Mouse (Mus musculus) embryo, embryonic 11 days (tissue): ENCODE results near the gene Cdkn1a.
A peak's percentile ranks its signal among the peaks of the same experiment; 100 is the strongest.
"Not testable (repeated sequence)": the region's sequence is repeated elsewhere in the genome, so short reads cannot be mapped to it uniquely, and the experiment has no call there.

Source experiments
- DNase-seq: peaks from one replicate; pipeline ENCODE4 v3.0.0-alpha.2; 2015

Gene Cdkn1a

DNA sequence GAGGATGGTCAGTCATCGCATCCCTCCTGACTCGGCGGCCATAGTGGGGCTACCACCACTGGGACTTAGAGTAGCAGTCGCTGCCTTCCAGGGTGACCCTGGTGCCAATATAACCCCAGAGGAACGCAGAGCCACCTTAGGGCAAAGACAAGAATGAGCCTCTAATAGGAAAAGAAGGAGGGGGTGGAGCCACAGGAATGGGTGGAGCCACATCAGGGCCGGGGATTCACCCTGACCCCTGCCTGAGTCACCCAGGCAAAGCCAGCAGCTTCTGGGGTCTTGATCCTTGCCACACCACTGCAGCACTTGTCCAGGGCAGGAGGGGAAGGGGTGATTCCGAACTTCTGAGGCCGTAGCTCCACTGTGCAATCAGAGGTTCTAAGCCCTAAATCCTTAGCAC lies 7.2 kb upstream of the Cdkn1a start:
- no peak for DNase-seq

DNA sequence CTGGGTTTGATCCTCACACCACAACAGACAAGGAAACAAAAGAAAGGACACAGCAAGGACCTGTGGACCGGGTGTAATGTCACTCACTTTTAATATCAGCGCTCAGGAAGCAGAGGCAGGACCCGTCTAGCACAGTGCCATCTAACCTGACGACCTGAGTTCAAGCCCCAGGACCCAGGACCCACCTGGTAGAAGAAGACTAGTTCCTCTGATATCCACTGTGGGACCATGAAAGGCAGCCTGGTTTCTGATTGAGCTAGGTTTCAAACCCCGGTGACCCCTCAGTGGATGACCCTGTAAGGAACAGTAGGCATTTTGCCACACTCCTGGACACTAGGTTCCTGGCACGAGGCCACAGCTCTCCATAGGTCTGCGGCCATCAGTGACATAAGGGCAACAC lies 6.1 kb upstream of the Cdkn1a start:
- no peak for DNase-seq

DNA sequence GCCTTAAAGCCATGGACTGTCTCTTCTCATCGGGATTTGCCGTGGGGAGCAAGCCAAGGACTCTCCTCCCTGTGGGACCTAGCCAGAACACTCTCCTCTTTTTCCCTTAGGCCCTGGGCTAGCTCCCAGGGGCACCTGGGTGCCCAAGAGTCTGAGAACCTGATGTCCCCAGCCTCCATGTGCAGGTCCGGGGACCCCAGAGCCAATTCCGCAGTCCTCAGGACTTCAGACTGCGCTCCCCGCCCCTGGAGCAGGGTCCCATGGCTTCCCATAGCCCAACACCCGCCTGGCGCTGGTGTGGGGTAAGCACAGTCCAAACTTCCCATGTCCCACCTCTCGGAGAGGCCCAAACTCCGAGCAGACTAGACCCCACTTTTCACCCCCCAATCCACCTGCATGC lies 5.5 kb upstream of the Cdkn1a start:
- DNase-seq = no peak

DNA sequence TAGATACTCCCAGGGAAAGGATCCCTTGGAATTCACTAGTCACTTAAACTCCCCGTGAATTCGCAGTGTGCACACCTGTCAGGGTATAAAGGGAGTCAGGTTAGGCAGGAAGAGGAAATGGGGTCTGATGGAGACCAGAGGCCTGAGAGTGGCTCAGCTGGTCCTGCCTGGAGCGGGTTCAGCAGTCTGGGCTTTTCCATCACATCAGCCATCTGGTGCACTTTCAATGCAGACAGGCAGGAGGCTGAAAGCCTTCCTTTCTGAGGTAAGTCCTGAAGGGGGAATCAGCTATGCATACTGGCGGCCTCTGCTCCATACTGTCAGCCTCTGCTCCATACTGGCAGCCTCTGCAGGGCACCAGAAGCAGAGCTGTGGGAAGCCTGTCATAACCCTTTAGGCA lies 3.9 kb upstream of the Cdkn1a start:
- no peak for DNase-seq

DNA sequence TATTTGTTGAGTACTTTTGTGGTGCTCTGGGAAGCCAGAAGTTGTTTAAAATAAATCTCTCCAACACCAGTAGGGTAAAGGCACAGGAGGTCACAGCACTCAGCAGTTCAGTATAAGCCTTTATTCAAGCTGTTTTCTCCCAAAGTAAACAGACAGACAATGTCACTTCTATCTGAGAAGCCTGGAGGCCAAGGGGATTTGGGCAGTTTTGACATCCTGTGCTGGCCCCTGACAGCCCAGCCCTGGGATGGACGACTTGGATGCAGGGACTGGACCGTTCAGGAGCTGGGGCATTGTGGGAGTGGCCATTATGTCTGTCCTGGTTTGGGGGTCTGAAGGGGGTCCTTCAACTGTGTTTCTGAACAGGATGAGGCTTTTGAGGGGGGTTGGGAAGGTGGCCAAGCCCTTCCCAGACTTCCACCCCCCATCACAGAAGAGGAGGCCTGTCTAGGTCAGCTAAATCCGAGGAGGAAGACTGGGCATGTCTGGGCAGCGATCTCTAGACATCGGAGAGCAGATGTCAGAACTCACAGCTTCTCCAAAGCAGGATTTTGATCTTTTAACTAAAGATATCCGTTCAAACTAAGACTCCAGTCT lies 670 bp downstream of the Cdkn1a start:
- DNase-seq = no peak

DNA sequence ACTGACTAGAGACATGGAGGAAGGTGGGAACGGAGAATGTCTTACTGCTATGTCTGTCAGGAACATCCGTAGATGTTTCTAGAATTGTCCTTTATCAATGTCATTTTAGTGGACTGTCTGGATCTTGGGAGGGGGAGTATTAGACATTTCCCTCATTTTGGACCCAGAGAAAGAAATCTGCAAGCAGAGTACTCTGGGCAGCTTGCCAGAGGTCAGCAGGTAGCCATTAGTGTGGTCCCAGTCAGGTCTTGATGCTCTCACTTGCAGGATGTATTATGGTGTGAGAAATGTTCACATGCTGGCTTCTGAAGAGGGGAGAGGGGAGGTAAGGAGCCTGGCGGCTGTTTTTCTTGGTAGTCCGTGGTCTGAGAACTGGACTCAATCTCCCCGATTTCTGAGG lies 1.7 kb downstream of the Cdkn1a start:
- no peak for DNase-seq

DNA sequence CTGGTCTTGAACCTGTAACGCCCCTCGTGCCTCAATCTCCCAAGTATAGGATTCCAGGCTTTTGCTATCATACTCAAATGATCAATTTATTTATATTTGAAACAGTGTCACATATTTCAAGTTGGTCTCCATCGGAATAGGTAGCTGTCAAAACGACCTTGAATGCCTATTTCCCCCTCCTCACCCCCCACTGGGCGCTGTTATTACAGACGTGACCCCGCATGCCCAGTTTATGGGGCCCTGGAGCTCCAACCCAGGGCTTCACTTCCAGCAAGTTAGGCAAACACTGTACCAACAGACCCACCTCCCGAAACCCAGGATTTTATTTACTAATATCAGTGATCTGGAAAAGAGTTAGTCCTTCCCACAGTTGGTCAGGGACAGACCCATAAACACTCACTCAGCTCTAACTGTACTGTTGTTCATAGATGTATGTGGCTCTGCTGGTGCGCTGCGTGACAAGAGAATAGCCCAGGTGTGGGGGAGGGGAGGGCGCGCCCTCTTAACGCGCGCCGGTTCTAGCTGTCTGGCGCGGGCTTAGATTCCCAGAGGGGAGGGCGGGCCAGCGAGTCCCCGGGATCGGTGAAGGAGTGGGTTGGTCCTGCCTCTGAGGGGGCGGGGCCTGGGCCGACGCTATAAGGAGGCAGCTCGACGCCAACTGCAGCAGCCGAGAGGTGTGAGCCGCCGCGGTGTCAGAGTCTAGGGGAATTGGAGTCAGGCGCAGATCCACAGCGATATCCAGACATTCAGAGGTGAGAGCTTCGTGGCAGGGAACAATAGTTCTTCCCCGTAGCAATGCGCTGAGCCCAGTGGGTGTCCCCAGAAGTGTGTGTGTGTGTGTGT lies 2.6 kb downstream of the Cdkn1a start:
- DNase-seq = peak; percentile 91

DNA sequence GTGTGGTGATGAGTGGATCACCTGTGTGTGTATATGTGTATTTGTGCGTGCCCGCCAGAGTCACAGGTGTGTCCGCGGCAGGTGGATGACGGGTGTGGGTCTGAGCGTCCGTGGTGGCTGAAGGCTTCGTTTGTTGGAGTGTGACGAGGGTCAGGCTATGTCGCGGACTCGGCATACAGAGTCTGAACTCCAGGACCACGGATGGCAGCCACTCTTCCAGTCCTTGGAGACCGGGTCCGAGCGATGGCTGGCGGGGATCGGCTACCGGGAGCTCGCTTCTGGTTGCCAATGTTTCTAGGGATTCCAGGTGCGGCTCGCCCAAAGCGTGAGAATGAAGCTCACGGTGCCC lies 3.2 kb downstream of the Cdkn1a start:
- no peak for DNase-seq

DNA sequence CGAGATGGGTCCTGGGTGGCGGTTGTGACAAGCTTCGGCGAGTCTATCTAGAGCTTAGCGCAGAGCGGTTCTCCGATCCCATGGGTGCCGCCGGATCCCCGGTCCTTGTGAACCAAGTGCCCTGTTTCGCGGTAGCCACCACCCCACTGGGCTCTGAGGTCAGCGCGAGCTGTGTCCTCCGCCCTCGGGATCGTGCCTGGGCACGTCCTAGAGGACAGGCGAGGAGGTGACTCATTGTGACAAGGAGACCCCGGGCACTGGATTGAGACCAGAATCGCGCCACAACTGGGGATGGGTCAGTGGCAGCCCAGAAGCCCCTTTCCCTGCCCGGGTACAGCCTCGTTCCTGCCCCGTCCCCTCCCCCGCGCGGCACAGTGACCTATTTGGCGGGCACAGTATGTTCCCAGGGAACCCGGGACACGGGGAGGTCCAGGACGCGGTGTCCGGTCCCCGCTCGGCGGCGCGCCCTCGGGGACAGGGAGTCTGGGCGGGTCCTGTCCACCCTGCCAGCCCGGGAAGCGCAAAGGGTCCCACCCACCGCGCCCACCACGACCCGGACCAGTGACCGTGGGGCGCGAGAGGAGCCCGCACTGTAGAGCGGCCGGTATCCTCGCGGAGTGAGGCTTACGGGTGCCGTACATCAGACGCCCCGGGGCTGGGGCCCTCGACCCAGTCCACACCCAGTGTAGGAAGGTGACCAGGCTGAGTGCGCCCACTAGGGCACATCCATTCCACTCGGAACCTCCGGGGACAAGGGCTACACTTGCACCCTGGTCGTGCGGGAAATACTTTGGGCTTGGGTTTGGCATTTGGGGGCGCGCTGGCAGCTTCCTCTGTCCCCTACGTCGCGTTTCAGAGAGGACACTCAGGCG lies 3.8 kb downstream of the Cdkn1a start:
- peak; percentile 39 for DNase-seq

DNA sequence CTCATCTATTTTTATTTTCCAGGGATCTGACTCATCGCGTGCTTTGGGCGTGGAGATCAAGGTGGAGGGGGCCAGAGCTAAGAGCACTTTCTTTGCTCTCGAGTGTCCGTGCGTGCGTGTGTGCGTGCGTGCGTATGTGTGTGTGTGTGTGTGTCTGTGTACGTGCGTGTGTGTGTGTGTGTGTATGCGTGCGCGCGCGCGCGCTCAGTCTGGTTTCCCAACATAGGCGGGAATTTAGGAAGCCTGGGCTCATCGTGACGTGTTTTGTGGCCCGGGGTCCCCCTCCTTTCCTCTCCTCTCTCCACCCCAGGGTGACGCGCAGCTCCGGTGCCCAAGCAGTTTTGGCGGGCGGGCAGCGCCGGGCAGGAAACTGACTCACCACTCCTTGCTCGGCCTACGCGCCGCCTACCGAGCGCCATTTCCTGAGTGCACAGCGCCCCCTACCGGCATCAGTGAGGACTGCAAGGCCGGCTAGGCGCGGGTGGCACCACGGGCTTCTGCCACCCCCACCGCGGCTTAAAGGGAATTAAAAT lies 4.5 kb downstream of the Cdkn1a start:
- DNase-seq = peak; percentile 91

DNA sequence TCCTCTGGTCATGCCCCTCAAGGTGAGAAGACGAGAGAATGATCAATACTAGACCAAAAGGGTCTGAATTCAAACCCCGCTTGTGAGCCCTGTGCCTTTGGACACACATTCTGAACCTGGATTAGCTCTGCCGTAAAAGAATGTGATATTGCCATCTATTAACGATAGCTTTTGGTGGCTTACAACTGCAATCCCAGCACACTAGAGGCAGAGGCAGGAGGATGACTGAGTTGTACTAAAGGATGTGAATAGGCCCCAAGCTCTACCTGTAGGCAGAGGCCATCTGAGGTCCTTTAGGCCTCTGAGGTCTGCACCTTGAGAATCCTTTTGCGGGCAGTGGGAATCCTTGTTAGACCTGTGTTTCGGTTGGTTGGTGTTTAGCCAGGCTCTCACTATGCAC lies 5.5 kb downstream of the Cdkn1a start:
- no peak for DNase-seq

DNA sequence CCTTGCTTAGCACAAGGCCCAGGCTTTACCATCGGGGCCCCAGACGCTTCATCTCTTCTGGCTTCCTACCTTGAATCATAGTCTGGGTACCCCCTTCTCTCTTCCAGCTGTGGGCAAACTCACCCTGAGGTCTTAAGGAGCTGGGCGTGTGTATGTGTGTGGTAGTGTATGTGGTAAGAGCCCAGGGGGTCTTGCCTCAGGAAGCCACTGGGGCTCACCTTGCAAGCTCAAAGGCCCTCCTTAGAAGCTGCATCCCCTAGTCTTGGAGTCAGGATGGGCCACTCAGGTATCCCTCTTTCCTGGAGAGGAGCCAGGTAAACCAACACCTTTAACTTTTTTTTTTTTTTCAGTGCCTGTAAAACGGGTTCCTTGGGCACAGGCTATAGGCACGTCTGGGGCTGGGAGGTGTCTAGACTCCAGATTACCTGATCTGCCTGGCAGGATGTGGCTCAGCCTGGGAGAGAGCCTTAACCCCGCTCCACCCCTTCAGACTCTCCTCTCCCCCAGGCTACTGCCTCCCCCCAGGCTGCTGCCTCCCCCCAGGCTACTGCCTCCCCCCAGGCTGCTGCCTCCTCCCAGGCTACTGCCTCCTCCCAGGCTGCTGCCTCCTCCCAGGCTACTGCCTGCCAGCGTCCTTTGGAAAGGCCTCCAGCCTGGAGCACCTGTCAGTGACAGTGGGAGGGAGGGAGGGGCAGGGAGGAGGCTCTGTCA lies 6.2 kb downstream of the Cdkn1a start:
- DNase-seq = no peak

DNA sequence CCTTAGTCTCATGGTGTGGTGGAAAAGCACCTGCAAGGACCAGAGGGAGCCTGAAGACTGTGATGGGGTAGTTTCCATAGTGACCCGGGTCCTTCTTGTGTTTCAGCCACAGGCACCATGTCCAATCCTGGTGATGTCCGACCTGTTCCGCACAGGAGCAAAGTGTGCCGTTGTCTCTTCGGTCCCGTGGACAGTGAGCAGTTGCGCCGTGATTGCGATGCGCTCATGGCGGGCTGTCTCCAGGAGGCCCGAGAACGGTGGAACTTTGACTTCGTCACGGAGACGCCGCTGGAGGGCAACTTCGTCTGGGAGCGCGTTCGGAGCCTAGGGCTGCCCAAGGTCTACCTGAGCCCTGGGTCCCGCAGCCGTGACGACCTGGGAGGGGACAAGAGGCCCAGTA lies 7.5 kb downstream of the Cdkn1a start:
- DNase-seq = no peak

DNA sequence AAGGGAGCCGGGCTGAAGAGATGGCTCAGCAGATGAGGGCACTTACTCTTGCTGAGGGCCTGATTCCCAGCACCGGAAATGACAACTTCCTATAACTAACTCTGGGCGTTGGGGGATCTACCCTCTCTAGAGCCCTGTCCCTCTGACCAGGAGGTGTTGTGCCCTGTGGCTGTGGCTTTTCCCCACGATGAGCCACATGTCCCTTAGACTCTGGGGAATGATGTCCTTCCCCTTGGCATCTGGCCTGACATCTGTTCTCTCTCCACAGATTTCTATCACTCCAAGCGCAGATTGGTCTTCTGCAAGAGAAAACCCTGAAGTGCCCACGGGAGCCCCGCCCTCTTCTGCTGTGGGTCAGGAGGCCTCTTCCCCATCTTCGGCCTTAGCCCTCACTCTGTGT lies 8.3 kb downstream of the Cdkn1a start:
- DNase-seq = no peak

DNA sequence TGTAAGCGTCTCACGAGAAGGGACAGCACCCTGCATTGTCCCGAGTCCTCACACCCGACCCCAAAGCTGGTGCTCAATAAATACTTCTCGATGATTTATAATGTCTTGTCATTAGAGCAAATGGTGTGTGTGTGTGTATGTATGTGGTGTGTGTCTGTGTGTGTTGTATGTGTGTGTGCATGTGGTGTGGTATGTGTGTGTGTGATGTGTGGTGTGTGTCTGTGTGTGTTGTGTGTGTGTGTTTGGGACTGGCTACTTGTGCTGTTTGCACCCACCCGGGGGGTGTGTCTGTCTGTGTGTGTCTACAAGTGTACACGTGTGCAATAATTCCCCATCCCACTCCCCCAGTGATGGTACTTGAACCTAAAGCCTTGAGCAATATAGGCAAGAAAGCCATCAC lies 9.9 kb downstream of the Cdkn1a start:
- no peak for DNase-seq

DNA sequence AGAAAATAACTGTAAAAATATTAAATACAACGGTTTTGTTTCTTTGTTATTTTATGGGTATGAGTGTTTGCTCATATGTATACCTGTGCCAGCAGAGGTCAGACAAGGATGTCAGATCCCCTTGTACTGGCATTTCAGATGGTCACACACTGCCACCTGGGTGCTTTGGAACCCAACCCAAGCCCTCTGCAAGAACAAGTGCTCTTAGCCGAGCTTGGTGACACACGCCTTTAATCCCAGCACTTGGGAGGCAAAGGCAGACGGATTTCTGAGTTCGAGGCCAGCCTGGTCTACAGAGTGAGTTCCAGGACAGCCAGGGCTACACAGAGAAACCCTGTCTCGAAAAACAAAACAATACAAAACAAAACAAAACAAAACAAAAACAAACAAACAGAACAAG lies 19.6 kb downstream of the Cdkn1a start:
- not testable (repeated sequence) for DNase-seq

DNA sequence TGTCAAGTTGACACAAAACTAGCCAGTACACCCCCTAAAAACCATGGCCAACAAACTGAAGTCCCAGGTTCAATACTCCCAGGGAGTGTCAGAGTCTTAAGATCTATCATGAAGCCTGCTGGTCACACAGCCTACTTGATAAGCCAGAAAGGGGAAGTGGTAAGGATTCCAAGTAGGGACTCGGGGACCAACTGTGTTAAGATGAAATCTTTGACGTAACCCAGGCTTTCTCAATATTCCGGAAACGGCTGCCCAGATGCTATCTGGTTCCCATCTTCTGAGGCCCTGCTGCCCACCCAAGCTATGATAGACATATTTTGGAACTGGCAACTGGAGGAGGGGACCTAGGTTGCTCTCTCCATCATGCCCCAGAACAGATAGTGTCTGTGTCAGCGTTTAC lies 20.6 kb downstream of the Cdkn1a start:
- no peak for DNase-seq

DNA sequence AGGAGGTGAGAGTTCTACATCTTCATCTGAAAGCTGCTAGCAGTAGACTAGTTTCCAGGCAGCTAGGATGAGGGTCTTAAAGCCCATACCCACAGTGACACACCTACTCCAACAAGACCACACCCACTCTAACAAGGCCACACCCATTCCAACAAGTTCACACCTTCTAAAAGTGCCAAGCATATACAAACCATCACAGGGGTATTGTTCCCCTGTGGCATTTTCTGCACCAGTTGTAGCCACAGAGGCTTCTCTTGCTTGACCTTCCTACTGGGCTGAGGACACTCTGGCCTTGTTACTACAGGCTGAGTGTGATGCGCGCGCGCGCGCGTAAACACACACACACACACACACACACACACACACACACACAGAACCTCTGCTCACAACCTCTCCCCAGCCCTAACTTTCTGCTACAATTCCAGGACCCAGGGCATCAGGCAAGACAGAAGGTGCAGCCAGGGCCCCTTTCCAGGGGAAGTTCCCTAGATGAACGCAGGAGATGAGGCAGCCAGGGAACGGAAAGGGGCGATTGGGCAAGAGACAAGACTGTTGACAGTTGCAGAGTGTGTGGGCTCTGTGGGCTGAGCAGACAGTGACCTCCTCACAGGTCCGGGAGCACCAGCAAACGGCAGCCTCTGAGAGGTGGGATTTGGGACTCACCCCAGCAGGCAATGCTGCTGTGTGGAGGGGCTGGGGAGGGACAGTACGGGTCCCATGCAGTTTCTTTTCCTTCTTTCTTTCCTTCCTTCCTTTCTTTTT lies 23.0 kb downstream of the Cdkn1a start, which contains the start of gene Rab44:
Gene Rab44 (plus strand): TSS at position 555 of the 762 bp plus-strand sequence.
- no peak for DNase-seq

DNA sequence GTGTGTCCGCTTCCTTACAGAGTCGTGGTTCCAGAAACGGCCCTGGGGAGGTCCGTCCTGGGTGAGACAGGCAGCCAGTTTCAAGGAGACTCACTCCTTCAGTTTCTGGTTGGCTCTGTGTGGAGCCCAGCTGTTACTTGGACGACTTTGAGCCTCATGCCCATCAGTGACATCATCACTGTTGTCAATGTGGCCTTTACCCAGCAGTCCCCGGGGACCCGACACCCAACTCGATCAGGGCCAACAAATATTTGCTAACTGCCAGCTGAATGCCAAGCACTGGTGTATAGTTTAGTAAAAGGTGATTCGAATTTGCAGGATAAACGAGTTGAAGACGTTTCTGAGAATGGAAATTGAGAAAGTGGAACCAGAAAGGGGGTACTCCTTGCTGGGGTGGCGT lies 25.2 kb downstream of the Cdkn1a start:
- DNase-seq = no peak

DNA sequence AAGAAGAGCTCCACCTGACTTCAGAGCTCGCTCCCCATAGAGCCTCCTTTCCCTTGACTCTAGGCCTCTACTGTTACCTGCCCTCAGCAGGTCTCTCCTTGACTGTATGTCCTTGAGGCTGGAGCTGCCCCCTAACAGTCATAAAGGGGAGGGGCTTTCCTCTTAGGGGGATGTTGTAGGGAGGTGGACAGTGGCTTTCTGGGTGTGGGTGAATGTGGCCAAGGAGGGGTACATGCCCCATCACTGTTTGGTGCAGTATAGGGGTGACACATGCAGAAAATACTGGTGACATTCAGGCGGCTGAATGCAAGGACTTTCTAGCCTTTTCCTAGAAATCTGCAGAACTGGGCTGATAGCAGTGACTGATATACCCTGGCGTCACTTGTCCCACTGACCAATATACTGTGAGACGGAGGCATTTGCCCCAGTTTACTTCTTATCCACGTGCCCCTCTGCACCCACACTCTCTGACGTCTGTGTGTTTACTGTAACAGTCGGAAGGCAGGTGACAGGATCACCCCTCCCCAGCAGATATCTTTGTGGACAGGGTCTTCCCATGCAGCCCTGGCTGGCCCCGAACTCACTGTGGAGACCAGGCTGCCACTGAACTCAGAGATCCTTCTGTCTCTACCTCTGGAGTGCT lies 26.4 kb downstream of the Cdkn1a start:
- DNase-seq = no peak

DNA sequence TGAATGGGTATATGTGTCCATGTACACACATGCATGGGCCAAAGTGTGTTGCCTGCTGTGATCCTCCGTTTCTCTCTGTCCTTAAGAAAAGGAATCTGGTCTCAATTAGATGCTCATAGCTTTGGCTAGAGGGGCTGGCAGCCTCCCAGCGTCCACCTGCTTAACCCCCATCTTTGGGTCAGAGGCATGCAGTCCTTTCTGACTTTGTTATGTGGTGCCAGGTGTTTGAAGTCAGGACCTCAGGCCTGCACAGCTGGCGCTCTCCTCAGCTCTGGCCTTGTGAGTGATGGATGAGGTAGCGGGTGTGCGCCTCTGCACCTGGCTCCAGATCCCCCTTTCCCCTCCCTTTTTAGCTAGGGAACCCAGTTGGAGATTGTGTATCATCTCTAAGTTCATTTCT lies 27.3 kb downstream of the Cdkn1a start:
- peak; percentile 56 for DNase-seq

DNA sequence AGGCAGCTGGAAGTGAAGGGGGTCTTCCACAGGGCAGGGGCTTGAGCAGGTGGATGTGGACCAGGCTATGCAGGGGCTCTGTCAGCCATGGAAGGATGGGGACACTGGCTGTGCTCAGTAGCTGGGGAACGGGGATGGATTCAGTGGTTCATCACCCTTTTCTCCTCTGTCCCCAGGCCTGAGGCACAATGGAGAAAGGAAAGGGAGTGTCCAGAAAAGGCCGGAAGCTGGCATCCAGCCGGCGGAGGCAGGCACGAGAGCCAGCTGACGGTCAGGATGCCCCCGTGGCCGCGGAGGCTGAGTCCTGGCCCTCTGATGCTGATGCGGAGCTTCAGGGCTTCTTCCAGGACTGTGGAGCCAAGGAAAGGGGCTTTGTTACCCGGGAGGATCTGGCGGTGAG lies 29.9 kb downstream of the Cdkn1a start:
- DNase-seq = no peak
